Mouse (Mus musculus) neural tube, embryonic 11.5 days (tissue): ENCODE data around the gene Nek10. TPM values are rescaled to one million over a fixed set of nuclear protein-coding genes. Genes with fewer than 3 reads are reported as not detected.

ENCODE experiments used
- ATAC-seq: fragments of 200-750 bp; cut with Nextera tagmentation; 2 replicates; pipeline ENCODE4 v1.8.0; 2017; ENCODE audit warnings: moderate number of reproducible peaks, mild to moderate bottlenecking, moderate TSS enrichment, moderate library complexity; ENCODE audit not compliant: insufficient read depth, low FRiP score, low TSS enrichment
- DNase-seq: peaks from one replicate; pipeline ENCODE4 v3.0.0-alpha.2; 2015; ENCODE audit warnings: low spot score
- H3K27ac ChIP-seq: fragments of 300-500 bp; sonication (generic); 2 replicates; pipeline ENCODE4 v1.5.1; 2014; ENCODE audit warnings: low read depth, mild to moderate bottlenecking, low read length
- H3K27me3 ChIP-seq: fragments of 300-500 bp; sonication (generic); 2 replicates; pipeline ENCODE4 v1.6.1; 2014; ENCODE audit warnings: mild to moderate bottlenecking, low read length, mixed read lengths; ENCODE audit not compliant: control insufficient read depth, insufficient read depth
- H3K36me3 ChIP-seq: fragments of 300-500 bp; sonication (generic); 2 replicates; pipeline ENCODE4 v1.6.1; 2014; ENCODE audit warnings: mild to moderate bottlenecking, low read length, moderate library complexity, mixed read lengths; ENCODE audit not compliant: control insufficient read depth, insufficient read depth
- H3K4me1 ChIP-seq: fragments of 300-500 bp; sonication (generic); 2 replicates; pipeline ENCODE4 v1.6.1; 2014; ENCODE audit warnings: low read length, mixed read lengths; ENCODE audit not compliant: control insufficient read depth, insufficient read depth
- H3K4me2 ChIP-seq: fragments of 300-500 bp; sonication (generic); 2 replicates; pipeline ENCODE4 v1.6.1; 2014; ENCODE audit warnings: low read depth, mild to moderate bottlenecking, moderate library complexity
- H3K4me3 ChIP-seq: fragments of 300-500 bp; sonication (generic); 2 replicates; pipeline ENCODE4 v1.5.1; 2014; ENCODE audit warnings: low read depth, low read length
- H3K9ac ChIP-seq: fragments of 300-500 bp; sonication (generic); 2 replicates; pipeline ENCODE4 v1.6.1; 2014; ENCODE audit warnings: mild to moderate bottlenecking, low read length
- H3K9me3 ChIP-seq: fragments of 300-500 bp; sonication (generic); 2 replicates; pipeline ENCODE4 v1.6.1; 2016; ENCODE audit warnings: low read length; ENCODE audit not compliant: control insufficient read depth
- WGBS: fragments of 180-500 bp; shearing (Covaris S2); extraction: QIAGEN DNeasy Blood & Tissue Kit; methylation state at CpG from one replicate; pipeline ENCODE4 v1.1.7; 2014; 5-methylcytosine and 5-hydroxymethylcytosine counted together
- polyA plus RNA-seq: library from polyadenylated mRNA; unstranded; fragments of >200 nt; fragmentation: Nextera tagmentation; extraction: Ambion mirVana; gene quantifications from 2 replicates; pipeline ENCODE4 v1.2.1, GENCODE M21; 2014

Gene Nek10
- polyA plus RNA-seq, 1 experiment from 2014 or later, result 0.05 TPM

- H3K4me2 ChIP-seq, result no peak overlapping the region
- no peaks in the 10 kb centered on the region for H3K36me3 ChIP-seq
- no peak overlapping the region for H3K4me3 ChIP-seq
- H3K9me3 ChIP-seq, result no peaks in the 10 kb centered on the region
- no peaks in the 10 kb centered on the region for H3K27me3 ChIP-seq
- ATAC-seq, result no peak
- H3K27ac ChIP-seq, result no peak overlapping the region
- WGBS, result 77% methylated on average over 5 of the region's 5 CpGs
- H3K4me1 ChIP-seq, result no peaks in the 10 kb centered on the region
- no peak for DNase-seq
- no peak overlapping the region for H3K9ac ChIP-seq
Measured at GRCm38 (mm10) chr14:14804518-14805212, 1.4 kb downstream of the Nek10 start.

GRCm38 (mm10) chr14:14832520-14833240 lies 29.5 kb downstream of the Nek10 start:
- Histone ChIP-seq H3K4me3 (no peak overlapping the region), H3K4me1 (no peaks in the 10 kb centered on the region), H3K9me3 (no peaks in the 10 kb centered on the region), H3K9ac (no peak overlapping the region), H3K36me3 (no peaks in the 10 kb centered on the region), H3K4me2 (no peak overlapping the region), H3K27me3 (no peaks in the 10 kb centered on the region), H3K27ac (no peak overlapping the region)
- ATAC-seq (no peak), DNase-seq (no peak)
- whole genome bisulfite sequencing, result 86% methylated on average over 12 of the region's 12 CpGs

- H3K27me3 ChIP-seq, result no peaks in the 10 kb centered on the region
- H3K4me2 ChIP-seq, result no peak overlapping the region
- H3K4me3 ChIP-seq, result no peak overlapping the region
- no peak overlapping the region for H3K9ac ChIP-seq
- 86% methylated on average over 1 of the region's 1 CpGs for WGBS
- no peak overlapping the region for H3K27ac ChIP-seq
- H3K9me3 ChIP-seq, result no peaks in the 10 kb centered on the region
- DNase-seq (no peak), ATAC-seq (no peak)
- no peaks in the 10 kb centered on the region for H3K4me1 ChIP-seq
- H3K36me3 ChIP-seq, result no peaks in the 10 kb centered on the region
Measured at GRCm38 (mm10) chr14:14833498-14833897, 30.3 kb downstream of the Nek10 start.

- H3K4me1 ChIP-seq, result no peaks in the 10 kb centered on the region
- ATAC-seq (no peak), DNase-seq (no peak)
- WGBS, result 80% methylated on average over 2 of the region's 2 CpGs
- no peaks in the 10 kb centered on the region for H3K9me3 ChIP-seq
- no peak overlapping the region for H3K27ac ChIP-seq
- no peak overlapping the region for H3K4me2 ChIP-seq
- no peak overlapping the region for H3K9ac ChIP-seq
- no peaks in the 10 kb centered on the region for H3K36me3 ChIP-seq
- H3K4me3 ChIP-seq, result no peak overlapping the region
- no peaks in the 10 kb centered on the region for H3K27me3 ChIP-seq
Measured at GRCm38 (mm10) chr14:14834266-14834665, 31.1 kb downstream of the Nek10 start.

- no peak overlapping the region for H3K27ac ChIP-seq
- no peaks in the 10 kb centered on the region for H3K27me3 ChIP-seq
- H3K4me2 ChIP-seq, result no peak overlapping the region
- no peak overlapping the region for H3K9ac ChIP-seq
- ATAC-seq (no peak), DNase-seq (no peak)
- H3K4me3 ChIP-seq, result no peak overlapping the region
- H3K36me3 ChIP-seq, result no peaks in the 10 kb centered on the region
- H3K4me1 ChIP-seq, result no peaks in the 10 kb centered on the region
- 71% methylated on average over 4 of the region's 4 CpGs for WGBS
- no peaks in the 10 kb centered on the region for H3K9me3 ChIP-seq
Measured at GRCm38 (mm10) chr14:14837627-14838026, 34.4 kb downstream of the Nek10 start.

GRCm38 (mm10) chr14:14838109-14838508 lies 34.9 kb downstream of the Nek10 start:
- Histone ChIP-seq H3K36me3 (no peaks in the 10 kb centered on the region), H3K27me3 (no peaks in the 10 kb centered on the region), H3K4me1 (no peaks in the 10 kb centered on the region), H3K4me2 (no peak overlapping the region), H3K4me3 (no peak overlapping the region), H3K27ac (no peak overlapping the region), H3K9me3 (no peaks in the 10 kb centered on the region), H3K9ac (no peak overlapping the region)
- ATAC-seq (no peak), DNase-seq (no peak)
- 71% methylated on average over 1 of the region's 1 CpGs for WGBS

- Histone ChIP-seq H3K4me2 (no peak overlapping the region), H3K4me1 (no peaks in the 10 kb centered on the region), H3K9me3 (no peaks in the 10 kb centered on the region), H3K27ac (no peak overlapping the region), H3K27me3 (no peaks in the 10 kb centered on the region), H3K36me3 (no peaks in the 10 kb centered on the region), H3K4me3 (no peak overlapping the region), H3K9ac (no peak overlapping the region)
- 86% methylated on average over 8 of the region's 8 CpGs for WGBS
- ATAC-seq (no peak), DNase-seq (no peak)
Measured at GRCm38 (mm10) chr14:14842734-14843530, 39.7 kb downstream of the Nek10 start.

GRCm38 (mm10) chr14:14852838-14853237 lies 49.6 kb downstream of the Nek10 start:
- no peak overlapping the region for H3K4me2 ChIP-seq
- ATAC-seq (no peak), DNase-seq (no peak)
- no peak overlapping the region for H3K4me3 ChIP-seq
- 28% methylated on average over 3 of the region's 3 CpGs for WGBS
- no peaks in the 10 kb centered on the region for H3K27me3 ChIP-seq
- H3K27ac ChIP-seq, result no peak overlapping the region
- H3K9me3 ChIP-seq, result no peaks in the 10 kb centered on the region
- no peaks in the 10 kb centered on the region for H3K4me1 ChIP-seq
- no peaks in the 10 kb centered on the region for H3K36me3 ChIP-seq
- no peak overlapping the region for H3K9ac ChIP-seq
